Mouse (Mus musculus) limb, embryonic 14.5 days (tissue): ENCODE measurements around the gene Impdh2. TPM values are rescaled to one million over a fixed set of nuclear protein-coding genes. Genes with fewer than 3 reads are reported as not detected.

Experiments used
- ATAC-seq: fragments of 200-750 bp; cut with Nextera tagmentation; 2 replicates; pipeline ENCODE4 v1.8.0; 2017; ENCODE audit warnings: low read depth, moderate number of reproducible peaks, moderate TSS enrichment; ENCODE audit not compliant: low FRiP score
- DNase-seq: peaks from one replicate; pipeline ENCODE4 v3.0.0-alpha.2; 2015; ENCODE audit warnings: low spot score
- H3K27ac ChIP-seq: fragments of 300-500 bp; sonication (generic); replicated peaks from 2 replicates; pipeline ENCODE4 v1.5.1; 2014; ENCODE audit warnings: low read depth, mild to moderate bottlenecking, low read length, moderate library complexity, mixed read lengths
- H3K27me3 ChIP-seq: fragments of 300-500 bp; sonication (generic); 2 replicates; pipeline ENCODE4 v1.6.1; 2014; ENCODE audit warnings: low read length, mixed read lengths; ENCODE audit not compliant: control insufficient read depth, insufficient read depth
- H3K36me3 ChIP-seq: fragments of 300-500 bp; sonication (generic); 2 replicates; pipeline ENCODE4 v1.6.1; 2014; ENCODE audit warnings: mild to moderate bottlenecking, low read length, moderate library complexity, mixed read lengths; ENCODE audit not compliant: control insufficient read depth, insufficient read depth
- H3K4me1 ChIP-seq: fragments of 300-500 bp; sonication (generic); 2 replicates; pipeline ENCODE4 v1.6.1; 2014; ENCODE audit warnings: antibody characterized with exemption, low read length, mixed read lengths; ENCODE audit not compliant: control insufficient read depth, insufficient read depth
- H3K4me2 ChIP-seq: fragments of 300-500 bp; sonication (generic); replicated peaks from 2 replicates; pipeline ENCODE4 v1.6.1; 2014; ENCODE audit warnings: low read depth, mild to moderate bottlenecking, low read length, moderate library complexity; ENCODE audit not compliant: severe bottlenecking
- H3K4me3 ChIP-seq: fragments of 300-500 bp; sonication (generic); replicated peaks from 2 replicates; pipeline ENCODE4 v1.5.1; 2014; ENCODE audit warnings: low read length
- H3K9ac ChIP-seq: fragments of 300-500 bp; sonication (generic); 2 replicates; pipeline ENCODE4 v1.6.1; 2014; ENCODE audit warnings: mild to moderate bottlenecking, low read depth, low read length, moderate library complexity; ENCODE audit not compliant: severe bottlenecking
- H3K9me3 ChIP-seq: fragments of 300-500 bp; sonication (generic); 2 replicates; pipeline ENCODE4 v1.6.1; 2016; ENCODE audit warnings: low read length; ENCODE audit not compliant: control insufficient read depth
- POLR2A ChIP-seq: fragments of 200-500 bp; IDR thresholded peaks from 2 replicates; pipeline ENCODE4 v1.8.0; 2012; ENCODE audit warnings: inconsistent platforms, mild to moderate bottlenecking, moderate library complexity, borderline replicate concordance; ENCODE audit not compliant: insufficient read depth, insufficient read length; ENCODE audit errors: extremely low read depth
- WGBS: fragments of 180-500 bp; shearing (Covaris S2); extraction: QIAGEN DNeasy Blood & Tissue Kit; methylation state at CpG from one replicate; pipeline ENCODE4 v1.1.7; 2014; 5-methylcytosine and 5-hydroxymethylcytosine counted together
- polyA plus RNA-seq, 2 experiments: library from polyadenylated mRNA; depleted of rRNA in 1 of 2; stranded (reverse) in 1 of 2; unstranded in 1 of 2; fragments of >200 nt; fragmentation: Nextera tagmentation in 1 of 2; extraction: Ambion mirVana in 1 of 2; gene quantifications; 2 replicates each; pipeline versions ENCODE4 v1.2.1 to v1.2.3; 2012 to 2014

Gene Impdh2
- polyA plus RNA-seq, 2 experiments, result 184 to 208 TPM

DNA sequence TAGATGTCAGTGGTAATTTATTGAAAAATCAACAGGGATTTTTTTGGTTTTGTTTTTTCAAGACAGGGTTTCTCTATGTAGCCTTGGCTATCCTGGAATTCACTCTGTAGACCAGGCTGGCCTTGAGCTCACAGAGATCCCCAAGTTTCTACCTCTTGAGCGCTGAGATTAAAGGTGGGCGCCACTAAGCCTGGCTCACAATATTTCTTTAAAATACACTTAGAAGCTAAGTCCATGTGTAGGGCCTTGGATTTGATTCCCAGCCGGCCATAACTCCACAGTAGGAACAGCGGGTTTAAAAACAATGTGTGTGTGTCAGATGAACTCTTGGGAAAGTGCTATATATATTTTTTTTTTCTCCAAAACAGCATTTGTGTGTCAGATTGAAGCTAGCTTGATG lies 36.7 kb upstream of the Impdh2 start:
- no peaks in the 10 kb centered on the region for H3K27me3 ChIP-seq
- WGBS, result 96% methylated on average over 4 of the region's 4 CpGs
- H3K9ac ChIP-seq, result no peak overlapping the region
- DNase-seq (no peak), ATAC-seq (no peak)
- H3K9me3 ChIP-seq, result no peaks in the 10 kb centered on the region
- H3K36me3 ChIP-seq, result peaks cover 27% of the 10 kb centered on the region
- peaks cover 6% of the 10 kb centered on the region for H3K4me1 ChIP-seq
- H3K4me3 ChIP-seq, result no peak overlapping the region
- TF ChIP-seq POLR2A, result no peak
- H3K4me2 ChIP-seq, result no peak overlapping the region
- H3K27ac ChIP-seq, result no peak overlapping the region

DNA sequence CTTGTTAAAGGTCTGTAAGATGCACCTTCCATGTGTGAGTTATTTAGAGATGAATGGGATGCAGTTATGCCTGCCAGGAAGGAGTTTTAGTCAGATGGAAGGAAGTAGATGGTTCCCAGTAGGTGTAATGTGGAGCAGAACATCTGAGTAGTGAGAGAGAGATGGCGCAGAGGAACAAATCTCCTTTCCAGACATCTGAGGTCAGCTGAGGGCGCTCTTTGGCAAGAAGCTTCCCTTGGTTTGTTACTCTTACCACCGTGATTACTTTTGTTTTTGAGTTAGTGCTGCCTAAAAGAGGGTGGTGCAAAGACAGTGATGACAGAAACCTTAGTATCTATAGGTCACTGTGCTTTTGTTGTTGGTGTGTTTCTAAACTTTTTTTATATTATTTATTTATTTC lies 34.7 kb upstream of the Impdh2 start:
- Histone ChIP-seq H3K4me1 (no peaks in the 10 kb centered on the region), H3K9me3 (no peaks in the 10 kb centered on the region), H3K9ac (no peak overlapping the region), H3K4me3 (no peak overlapping the region), H3K27me3 (no peaks in the 10 kb centered on the region), H3K27ac (no peak overlapping the region), H3K4me2 (no peak overlapping the region), H3K36me3 (peaks cover 33% of the 10 kb centered on the region)
- TF ChIP-seq POLR2A, result no peak
- ATAC-seq (no peak), DNase-seq (no peak)
- 87% methylated on average over 3 of the region's 3 CpGs for WGBS

- 91% methylated on average over 1 of the region's 1 CpGs for WGBS
- H3K36me3 ChIP-seq, result peaks cover 76% of the 10 kb centered on the region
These were observed 29.1 kb upstream of the Impdh2 start for GRCm38 (mm10) chr9:108530954-108531353.

GRCm38 (mm10) chr9:108531496-108531895 lies 28.6 kb upstream of the Impdh2 start:
- Histone ChIP-seq H3K9ac (no peak overlapping the region), H3K36me3 (peaks cover 81% of the 10 kb centered on the region), H3K27ac (no peak overlapping the region), H3K27me3 (no peaks in the 10 kb centered on the region), H3K4me1 (no peaks in the 10 kb centered on the region), H3K9me3 (no peaks in the 10 kb centered on the region), H3K4me3 (no peak overlapping the region), H3K4me2 (no peak overlapping the region)
- 98% methylated on average over 1 of the region's 1 CpGs for WGBS
- DNase-seq (no peak), ATAC-seq (no peak)
- TF ChIP-seq POLR2A, result no peak

More at GRCm38 (mm10) chr9:108530954-108531353, 29.1 kb upstream of the Impdh2 start:
- H3K9ac ChIP-seq, result no peak overlapping the region
- H3K4me3 ChIP-seq, result no peak overlapping the region
- no peaks in the 10 kb centered on the region for H3K9me3 ChIP-seq
- no peaks in the 10 kb centered on the region for H3K27me3 ChIP-seq
- H3K4me2 ChIP-seq, result no peak overlapping the region
- DNase-seq (no peak), ATAC-seq (no peak)
- no peaks in the 10 kb centered on the region for H3K4me1 ChIP-seq
- no peak for TF ChIP-seq POLR2A
- no peak overlapping the region for H3K27ac ChIP-seq

GRCm38 (mm10) chr9:108540846-108541245 lies 19.2 kb upstream of the Impdh2 start:
- DNase-seq, result no peak
- H3K27me3 ChIP-seq, result no peaks in the 10 kb centered on the region
- no peaks in the 10 kb centered on the region for H3K4me1 ChIP-seq
- no peak for ATAC-seq
- no peak overlapping the region for H3K4me3 ChIP-seq
- TF ChIP-seq POLR2A, result no peak
- no peak overlapping the region for H3K9ac ChIP-seq
- H3K4me2 ChIP-seq, result no peak overlapping the region
- peaks cover 90% of the 10 kb centered on the region for H3K36me3 ChIP-seq
- no peak overlapping the region for H3K27ac ChIP-seq
- no peaks in the 10 kb centered on the region for H3K9me3 ChIP-seq

DNA sequence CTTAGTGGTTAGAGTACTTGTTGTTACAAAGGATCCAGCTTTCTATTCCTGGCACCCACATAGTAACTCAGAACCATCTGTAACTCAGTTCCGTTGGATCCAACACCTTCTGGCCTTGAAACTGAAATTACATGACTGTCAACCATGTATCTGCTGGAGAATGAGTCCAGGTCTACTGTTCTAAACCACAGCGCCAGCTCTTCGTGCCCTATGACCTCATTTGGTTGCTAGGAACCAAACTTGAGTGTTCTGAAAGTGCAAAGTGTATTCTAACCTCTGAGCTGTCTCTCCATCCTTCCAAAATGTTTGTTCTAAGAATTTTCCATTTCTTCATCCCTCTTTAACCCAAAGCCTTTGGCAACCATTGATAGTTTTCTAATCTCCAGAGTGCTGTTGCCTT lies 14.1 kb upstream of the Impdh2 start:
- DNase-seq (no peak), ATAC-seq (no peak)
- no peaks in the 10 kb centered on the region for H3K27me3 ChIP-seq
- WGBS, result 95% methylated on average over 3 of the region's 3 CpGs
- no peak overlapping the region for H3K4me2 ChIP-seq
- H3K27ac ChIP-seq, result no peak overlapping the region
- no peak overlapping the region for H3K4me3 ChIP-seq
- H3K9me3 ChIP-seq, result no peaks in the 10 kb centered on the region
- peaks cover 93% of the 10 kb centered on the region for H3K36me3 ChIP-seq
- no peak for TF ChIP-seq POLR2A
- H3K9ac ChIP-seq, result no peak overlapping the region
- no peaks in the 10 kb centered on the region for H3K4me1 ChIP-seq
